Mouse (Mus musculus) lung, postnatal 14 days (tissue): Measurements from ENCODE around the gene Esrrg.

Experiments
- DNase-seq: peaks from one replicate; pipeline ENCODE4 v3.0.0; 2021

The Esrrg gene

GRCm38 (mm10) chr1:187650786-187651687, 42.4 kb downstream of the Esrrg start:
- DNase-seq: no peak

GRCm38 (mm10) chr1:187651688-187652241, 43.2 kb downstream of the Esrrg start:
- peak; percentile 24 for DNase-seq

- DNase-seq: no peak
Measured at GRCm38 (mm10) chr1:187652445-187652844, 43.9 kb downstream of the Esrrg start.

- no peak for DNase-seq
Measured at GRCm38 (mm10) chr1:187653390-187653789, 44.8 kb downstream of the Esrrg start.

GRCm38 (mm10) chr1:187660963-187661362, 52.4 kb downstream of the Esrrg start:
- DNase-seq: no peak

GRCm38 (mm10) chr1:187662083-187662609, 53.6 kb downstream of the Esrrg start:
- DNase-seq: no peak

- no peak for DNase-seq
Measured at GRCm38 (mm10) chr1:187663376-187663775, 54.8 kb downstream of the Esrrg start.

GRCm38 (mm10) chr1:187664261-187664660, 55.7 kb downstream of the Esrrg start:
- no peak for DNase-seq

- no peak for DNase-seq
Measured at GRCm38 (mm10) chr1:187665901-187666600, 57.5 kb downstream of the Esrrg start.

- no peak for DNase-seq
Measured at GRCm38 (mm10) chr1:187669746-187670145, 61.2 kb downstream of the Esrrg start.

- no peak for DNase-seq
Measured at GRCm38 (mm10) chr1:187672446-187672845, 63.9 kb downstream of the Esrrg start.

GRCm38 (mm10) chr1:187674771-187675186, 66.2 kb downstream of the Esrrg start:
- DNase-seq: no peak

- no peak for DNase-seq
Measured at GRCm38 (mm10) chr1:187676626-187677025, 68.0 kb downstream of the Esrrg start.

GRCm38 (mm10) chr1:187679246-187679645, 70.7 kb downstream of the Esrrg start:
- no peak for DNase-seq

- no peak for DNase-seq
Measured at GRCm38 (mm10) chr1:187684519-187684918, 75.9 kb downstream of the Esrrg start.

- no peak for DNase-seq
Measured at GRCm38 (mm10) chr1:187691846-187692525, 83.4 kb downstream of the Esrrg start.

- DNase-seq: no peak
Measured at GRCm38 (mm10) chr1:187694865-187695264, 86.3 kb downstream of the Esrrg start.

- DNase-seq: no peak
Measured at GRCm38 (mm10) chr1:187698201-187698600, 89.6 kb downstream of the Esrrg start.

GRCm38 (mm10) chr1:187700963-187701362, 92.4 kb downstream of the Esrrg start:
- DNase-seq: no peak

GRCm38 (mm10) chr1:187704921-187705320, 96.3 kb downstream of the Esrrg start:
- no peak for DNase-seq

- DNase-seq: no peak
Measured at GRCm38 (mm10) chr1:187705348-187705747, 96.8 kb downstream of the Esrrg start.

GRCm38 (mm10) chr1:187706046-187706445, 97.5 kb downstream of the Esrrg start:
- DNase-seq: no peak

- no peak for DNase-seq
Measured at GRCm38 (mm10) chr1:187707176-187707575, 98.6 kb downstream of the Esrrg start.
